Mouse (Mus musculus) midbrain, embryonic 16.5 days (tissue): ENCODE measurements around the gene Anapc11. TPM values are rescaled to one million over a fixed set of nuclear protein-coding genes. Genes with fewer than 3 reads are reported as not detected.

Source experiments
- ATAC-seq: fragments of 200-750 bp; cut with Nextera tagmentation; 2 replicates; pipeline ENCODE4 v1.8.0; 2017; ENCODE audit warnings: moderate TSS enrichment
- H3K27ac ChIP-seq: fragments of 300-500 bp; sonication (generic); 2 replicates; pipeline ENCODE4 v1.5.1; 2014; ENCODE audit warnings: mild to moderate bottlenecking, low read length, mixed read lengths
- H3K27me3 ChIP-seq: fragments of 300-500 bp; sonication (generic); 2 replicates; pipeline ENCODE4 v1.6.1; 2014; ENCODE audit warnings: low read depth, low read length, mixed read lengths; ENCODE audit not compliant: control insufficient read depth, insufficient read depth
- H3K36me3 ChIP-seq: fragments of 300-500 bp; sonication (generic); 2 replicates; pipeline ENCODE4 v1.6.1; 2014; ENCODE audit warnings: mild to moderate bottlenecking, low read length, moderate library complexity, mixed read lengths; ENCODE audit not compliant: control insufficient read depth, insufficient read depth
- H3K4me1 ChIP-seq: fragments of 300-500 bp; sonication (generic); 2 replicates; pipeline ENCODE4 v1.6.1; 2014; ENCODE audit warnings: mild to moderate bottlenecking, low read length, mixed read lengths; ENCODE audit not compliant: control insufficient read depth, insufficient read depth
- H3K4me2 ChIP-seq: fragments of 300-500 bp; sonication (generic); 2 replicates; pipeline ENCODE4 v1.6.1; 2014; ENCODE audit warnings: mild to moderate bottlenecking, low read length, mixed read lengths
- H3K4me3 ChIP-seq: fragments of 300-500 bp; sonication (generic); 2 replicates; pipeline ENCODE4 v1.5.1; 2014; ENCODE audit warnings: low read depth, mild to moderate bottlenecking, low read length, moderate library complexity, mixed read lengths
- H3K9ac ChIP-seq: fragments of 300-500 bp; sonication (generic); 2 replicates; pipeline ENCODE4 v1.6.1; 2014; ENCODE audit warnings: low read depth, low read length, mixed read lengths
- H3K9me3 ChIP-seq: fragments of 300-500 bp; sonication (generic); replicated peaks from 2 replicates; pipeline ENCODE4 v1.6.1; 2014; ENCODE audit warnings: mild to moderate bottlenecking, low read length, mixed read lengths; ENCODE audit not compliant: control insufficient read depth, poor library complexity, severe bottlenecking
- WGBS: fragments of 180-500 bp; shearing (Covaris S2); extraction: QIAGEN DNeasy Blood & Tissue Kit; methylation state at CpG from one replicate; pipeline ENCODE4 v1.1.7; 2014; 5-methylcytosine and 5-hydroxymethylcytosine counted together
- polyA plus RNA-seq: library from polyadenylated mRNA; unstranded; fragments of >200 nt; fragmentation: Nextera tagmentation; extraction: Ambion mirVana; gene quantifications from 2 replicates; pipeline ENCODE4 v1.2.1, GENCODE M21; 2015

The Anapc11 gene
- polyA plus RNA-seq, 1 experiment from 2014 or later = 196 TPM

DNA sequence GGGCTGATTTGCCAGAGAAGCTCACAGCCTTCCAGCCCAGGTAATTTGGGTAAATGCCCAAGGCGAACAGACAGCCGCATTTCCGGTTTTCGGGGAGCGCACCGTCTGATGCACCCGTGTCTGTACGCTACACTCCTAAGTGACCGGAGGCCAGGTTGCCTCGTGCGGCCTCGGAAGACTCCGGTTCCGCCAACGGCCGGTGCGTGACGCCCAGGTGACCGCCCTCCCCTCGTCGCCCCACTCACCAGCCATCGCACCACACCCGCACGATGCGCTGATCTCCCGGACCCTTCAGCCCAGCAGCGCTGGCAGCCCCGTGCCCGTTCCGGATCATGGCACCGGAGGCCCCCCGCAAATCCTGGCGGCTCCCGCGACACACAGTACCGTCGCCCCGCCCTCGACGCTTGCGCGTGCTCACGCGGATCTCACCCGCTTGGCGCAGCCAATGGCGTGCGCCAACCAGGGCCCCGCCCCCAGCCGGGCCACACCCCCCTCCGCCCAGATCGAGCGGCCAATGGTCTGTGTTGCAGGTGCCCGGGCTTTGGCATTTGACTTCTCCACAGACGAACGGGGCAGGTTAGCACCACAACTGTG, 19.4 kb downstream of the Anapc11 start, which contains the start of gene Pcyt2:
TSS of gene Pcyt2 (minus strand) at position 418 of the 594 bp plus-strand sequence.
- Histone ChIP-seq H3K9ac (peak within 1 kb of the TSS; percentile 87), H3K36me3 (peaks cover 42% of the 10 kb centered on the region), H3K4me2 (peak within 1 kb of the TSS; percentile 94), H3K27ac (peak within 1 kb of the TSS; percentile 89), H3K9me3 (no peaks in the 10 kb centered on the region), H3K4me1 (peaks cover 19% of the 10 kb centered on the region), H3K4me3 (peak within 1 kb of the TSS; percentile 80), H3K27me3 (no peaks in the 10 kb centered on the region)
- 1% methylated on average over 56 of the region's 56 CpGs for WGBS
- ATAC-seq = peak; percentile 95

DNA sequence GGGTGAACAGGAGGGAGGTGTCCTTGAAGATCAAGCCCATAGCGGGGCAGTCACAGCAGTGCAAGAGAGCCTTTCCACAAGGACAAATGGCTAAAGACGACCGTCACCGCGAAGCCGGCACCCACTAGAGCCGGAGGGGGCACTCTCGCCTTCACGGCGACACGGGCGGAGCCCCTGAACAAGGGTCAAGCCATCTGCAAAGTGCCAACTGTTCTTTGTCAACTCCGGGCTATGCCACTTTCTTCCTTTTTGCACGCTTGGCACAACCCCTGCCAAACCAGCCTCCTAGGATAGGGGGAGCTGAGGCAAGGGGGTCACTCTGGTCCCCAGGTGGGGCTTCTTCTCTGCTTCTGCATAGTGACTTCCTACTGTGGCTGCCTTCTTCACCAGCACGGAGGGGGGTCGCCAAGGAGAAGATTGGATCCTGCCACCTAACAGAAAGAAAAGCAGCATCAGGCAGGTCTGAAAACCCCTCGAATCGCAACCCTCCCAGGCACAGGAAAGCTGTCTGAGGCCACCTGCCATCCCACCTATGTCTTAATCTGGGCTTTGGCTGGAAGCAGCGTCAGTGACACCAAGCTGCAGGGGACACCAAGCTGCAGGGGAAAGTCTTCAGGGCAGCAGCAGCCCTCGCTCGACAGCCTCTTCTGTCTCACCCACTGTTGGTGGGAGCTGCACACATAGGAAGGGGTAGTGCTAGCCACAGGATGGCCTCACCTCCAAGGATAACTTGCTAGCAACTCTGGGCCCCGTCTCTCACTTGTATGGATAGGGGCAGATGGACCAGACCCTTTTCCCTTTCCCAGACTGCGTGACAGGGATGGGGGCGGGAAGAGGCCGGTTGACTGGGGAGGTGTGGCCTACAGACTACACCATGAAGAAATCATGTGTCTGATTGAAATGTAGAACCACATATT, 20.7 kb downstream of the Anapc11 start:
- no peak for ATAC-seq
- Histone ChIP-seq H3K27me3 (no peaks in the 10 kb centered on the region), H3K4me1 (peaks cover 25% of the 10 kb centered on the region), H3K36me3 (peaks cover 35% of the 10 kb centered on the region), H3K9me3 (no peaks in the 10 kb centered on the region), H3K4me3 (no peak overlapping the region), H3K9ac (no peak overlapping the region), H3K27ac (no peak overlapping the region), H3K4me2 (no peak overlapping the region)
- 91% methylated on average over 25 of the region's 25 CpGs for WGBS

DNA sequence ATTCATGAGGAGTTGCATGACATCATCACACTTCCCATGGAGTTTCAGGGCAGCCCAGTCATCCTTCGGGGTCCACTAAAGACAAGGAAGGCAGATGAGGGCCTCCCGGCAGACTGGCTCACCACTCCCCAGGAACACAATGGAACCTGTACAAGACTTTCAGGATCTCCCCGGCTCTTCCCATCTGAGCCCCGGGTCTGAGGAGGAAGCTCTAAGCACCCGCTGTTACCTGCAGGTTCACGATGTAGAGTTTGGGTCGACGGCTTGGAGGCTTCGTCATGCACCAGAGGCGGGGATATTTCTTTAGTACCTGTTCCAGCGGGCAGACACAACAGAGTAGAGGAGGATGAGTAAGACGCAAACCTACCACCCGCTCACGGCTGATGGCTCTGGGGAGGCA, 22.0 kb downstream of the Anapc11 start:
- Histone ChIP-seq H3K4me2 (no peak overlapping the region), H3K4me3 (no peak overlapping the region), H3K27ac (no peak overlapping the region), H3K36me3 (peaks cover 33% of the 10 kb centered on the region), H3K9me3 (no peaks in the 10 kb centered on the region), H3K9ac (no peak overlapping the region), H3K27me3 (no peaks in the 10 kb centered on the region), H3K4me1 (peaks cover 31% of the 10 kb centered on the region)
- ATAC-seq = no peak
- 94% methylated on average over 14 of the region's 14 CpGs for WGBS

DNA sequence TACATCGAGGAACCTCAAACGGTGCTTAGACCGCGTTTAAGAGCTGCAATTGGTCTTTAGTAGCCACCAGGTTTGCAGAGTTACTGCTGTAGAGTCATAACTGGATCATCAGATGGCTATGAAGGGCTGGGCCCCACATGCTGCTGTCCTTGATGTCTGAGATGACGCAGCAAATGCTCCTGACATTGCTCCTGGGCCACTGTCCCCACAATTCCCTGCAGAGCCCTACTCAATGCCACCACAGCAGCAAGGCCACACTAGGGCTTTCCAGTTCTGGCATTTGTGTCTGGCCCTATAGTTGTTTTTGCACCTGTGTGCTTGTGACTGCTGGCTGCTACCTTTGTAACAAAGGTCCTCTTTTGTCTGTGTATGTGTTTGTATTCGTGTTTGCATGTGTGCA, 24.6 kb downstream of the Anapc11 start:
- Histone ChIP-seq H3K27ac (no peak overlapping the region), H3K4me3 (no peak overlapping the region), H3K27me3 (no peaks in the 10 kb centered on the region), H3K36me3 (peaks cover 30% of the 10 kb centered on the region), H3K4me2 (no peak overlapping the region), H3K9me3 (no peaks in the 10 kb centered on the region), H3K9ac (no peak overlapping the region), H3K4me1 (peaks cover 19% of the 10 kb centered on the region)
- WGBS = 92% methylated on average over 6 of the region's 6 CpGs
- no peak for ATAC-seq

DNA sequence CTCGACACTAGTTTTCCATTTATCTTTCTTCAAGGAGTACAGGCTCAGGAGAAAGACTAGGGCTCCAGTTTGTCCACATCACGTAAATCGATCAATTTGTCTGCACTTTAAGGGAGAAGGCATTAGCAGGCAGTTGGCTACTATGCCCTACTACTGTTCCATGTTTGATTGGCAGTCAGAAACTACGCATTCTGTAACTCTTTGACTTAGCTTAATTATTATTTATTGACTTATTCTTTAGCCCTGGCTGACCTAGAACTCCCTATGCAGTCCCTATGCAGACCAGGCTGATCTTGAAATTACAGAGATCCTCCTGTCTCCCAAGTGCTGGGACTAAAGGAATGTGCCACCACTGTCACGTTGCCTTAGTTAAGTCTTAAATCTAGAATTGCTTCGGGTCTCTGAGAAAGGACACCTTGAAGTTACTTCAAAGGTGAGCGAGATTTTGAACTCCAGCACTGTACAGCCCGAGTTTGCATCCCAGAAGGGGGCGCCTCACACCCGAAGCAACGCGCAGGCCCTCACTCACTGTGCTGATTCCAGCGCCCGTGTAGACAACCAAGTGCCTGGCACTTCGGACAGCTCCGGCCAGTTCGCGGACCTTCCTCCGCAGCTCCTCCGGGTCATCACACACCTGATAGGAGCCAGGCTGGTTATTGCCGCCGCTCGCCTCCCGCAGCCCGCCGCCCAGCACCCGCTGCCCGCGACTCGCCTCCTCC, 25.9 kb downstream of the Anapc11 start:
- H3K9ac ChIP-seq = peak overlapping the region; percentile 81
- ATAC-seq = peak; percentile 40; the same call in 1 of the 2 replicates
- H3K27ac ChIP-seq = peak overlapping the region; percentile 79
- H3K4me2 ChIP-seq = peak overlapping the region; percentile 97
- H3K4me1 ChIP-seq = peaks cover 16% of the 10 kb centered on the region
- H3K27me3 ChIP-seq = no peaks in the 10 kb centered on the region
- H3K9me3 ChIP-seq = no peaks in the 10 kb centered on the region
- WGBS = 13% methylated on average over 30 of the region's 30 CpGs
- peak overlapping the region; percentile 96 for H3K4me3 ChIP-seq
- peaks cover 19% of the 10 kb centered on the region for H3K36me3 ChIP-seq

DNA sequence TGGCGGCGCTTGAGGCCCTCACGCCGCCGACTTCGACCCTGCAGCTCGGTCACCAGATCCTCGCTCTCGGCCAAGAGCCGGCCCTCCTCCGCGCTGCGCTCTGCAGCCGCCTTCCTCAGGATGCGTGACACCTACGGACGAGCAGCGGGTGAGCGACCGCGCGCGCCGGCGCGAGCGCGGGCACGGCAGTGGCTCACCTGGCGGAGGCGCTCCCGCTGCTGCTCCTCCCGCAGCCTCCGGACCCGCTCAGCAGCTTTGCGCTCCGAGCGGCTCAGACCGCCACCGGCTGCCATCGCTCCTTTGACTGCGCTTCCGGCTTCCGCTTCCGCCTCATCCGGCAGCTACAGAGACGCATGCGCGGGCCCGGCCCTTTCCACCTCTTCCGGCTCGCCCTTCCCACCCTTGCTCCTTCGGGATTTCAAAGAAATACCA, 26.5 kb downstream of the Anapc11 start:
- H3K9me3 ChIP-seq = no peaks in the 10 kb centered on the region
- H3K27me3 ChIP-seq = no peaks in the 10 kb centered on the region
- under 1% methylated on average over 43 of the region's 53 CpGs for WGBS
- ATAC-seq = peak; percentile 85
- H3K9ac ChIP-seq = peak overlapping the region; percentile 81
- peak overlapping the region; percentile 79 for H3K27ac ChIP-seq
- H3K4me3 ChIP-seq = peak overlapping the region; percentile 96
- H3K36me3 ChIP-seq = peaks cover 22% of the 10 kb centered on the region
- H3K4me2 ChIP-seq = peak overlapping the region; percentile 97
- H3K4me1 ChIP-seq = peaks cover 17% of the 10 kb centered on the region

DNA sequence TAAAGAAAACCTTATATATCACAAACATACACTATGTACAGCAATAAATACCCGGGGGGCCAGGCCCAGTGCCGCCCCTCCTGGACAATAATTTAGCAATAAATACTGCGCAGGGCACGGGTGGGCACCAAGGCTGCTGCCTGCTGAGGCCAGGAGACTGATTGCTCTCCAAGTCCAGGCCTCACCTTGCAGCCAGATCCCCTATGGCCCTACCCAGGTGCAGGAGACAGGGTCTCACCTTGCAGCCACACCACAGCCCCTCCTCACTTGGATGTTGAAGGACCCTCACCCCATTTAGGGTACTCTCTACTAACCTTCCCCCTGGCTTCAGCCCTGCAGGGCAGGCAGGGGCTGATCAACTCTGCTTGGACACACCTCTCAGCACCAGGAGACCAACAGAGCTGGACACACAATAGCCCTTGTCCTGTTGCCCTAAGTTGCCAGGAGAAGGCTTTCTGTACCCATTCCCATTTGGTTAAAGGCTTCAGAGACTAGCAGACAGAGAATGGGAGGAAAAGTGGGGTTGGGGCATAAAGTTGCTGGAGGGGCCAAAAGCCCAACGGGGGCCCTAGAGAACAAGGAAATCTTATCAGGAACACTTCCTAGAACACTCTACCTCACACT, 27.0 kb downstream of the Anapc11 start, which contains the start of gene Sirt7:
TSS of gene Sirt7 (minus strand) at position 89 of the 624 bp plus-strand sequence.
- Histone ChIP-seq H3K27ac (peak within 1 kb of the TSS; percentile 79), H3K27me3 (no peaks in the 10 kb centered on the region), H3K9ac (peak within 1 kb of the TSS; percentile 81), H3K4me2 (peak within 1 kb of the TSS; percentile 97), H3K4me1 (peaks cover 23% of the 10 kb centered on the region), H3K4me3 (peak within 1 kb of the TSS; percentile 96), H3K9me3 (no peaks in the 10 kb centered on the region), H3K36me3 (peaks cover 17% of the 10 kb centered on the region)
- 19% methylated on average over 5 of the region's 5 CpGs for WGBS
- peak; percentile 41 for ATAC-seq

DNA sequence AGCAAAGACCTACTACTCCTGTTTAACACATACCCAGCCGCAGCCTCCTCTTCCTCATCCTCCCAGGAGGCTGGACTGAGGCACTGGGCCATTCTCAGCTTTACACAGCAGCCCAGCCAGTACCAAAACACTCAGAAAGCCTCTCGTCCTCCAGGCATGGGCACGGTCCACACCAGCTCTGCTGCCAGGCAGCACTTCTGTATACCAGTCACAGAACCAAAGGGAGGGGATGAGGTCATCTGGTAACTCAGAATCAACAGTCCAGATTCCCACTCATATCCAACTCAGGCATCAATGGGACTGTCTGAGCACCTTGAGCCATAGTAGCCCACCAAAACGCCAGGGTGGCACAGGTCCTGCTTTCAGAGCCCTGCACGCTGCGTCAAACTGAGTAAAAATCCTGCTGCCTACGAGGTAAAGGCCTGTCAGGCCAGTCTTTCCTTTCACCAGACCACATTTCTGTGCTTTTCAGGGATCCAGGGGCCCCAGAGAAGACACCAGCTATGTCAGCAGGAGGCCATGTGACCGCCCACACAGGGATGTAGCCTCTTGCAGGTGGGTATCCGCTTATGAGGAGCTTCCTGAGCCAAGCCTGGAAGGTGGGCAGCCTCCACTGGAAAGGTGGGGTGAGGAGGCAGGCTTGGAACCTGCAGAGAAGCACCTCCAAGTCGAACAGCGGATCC, 28.7 kb downstream of the Anapc11 start:
- Histone ChIP-seq H3K4me3 (no peak overlapping the region), H3K4me2 (no peak overlapping the region), H3K9me3 (no peaks in the 10 kb centered on the region), H3K27ac (no peak overlapping the region), H3K4me1 (peaks cover 40% of the 10 kb centered on the region), H3K27me3 (no peaks in the 10 kb centered on the region), H3K9ac (no peak overlapping the region), H3K36me3 (peaks cover 7% of the 10 kb centered on the region)
- 93% methylated on average over 11 of the region's 11 CpGs for WGBS
- no peak for ATAC-seq
